In genomic region chr2:44926683-44927481, GRCm38 (mm10) we compare ENCODE assay signal across 8 mouse cellular contexts. TPM values are rescaled to one million over a fixed set of nuclear protein-coding genes. Genes with fewer than 3 reads are reported as not detected.
DNase-seq lines count a peak whose midpoint lies in the region; ATAC-seq lines count a peak whose summit lies in the region.

No protein-coding gene starts in this region.

- H3K27ac ChIP-seq in heart, embryonic 14.5 days (replicated peaks in 1 of 2; ENCODE audit: control insufficient read depth in 1 of 2, insufficient read depth in 1 of 2, low read depth in 2 of 2, low read length in 2 of 2) = peak overlapping the region; percentile 91 to 92
- H3K27ac ChIP-seq in liver, embryonic 12.5 days = peak overlapping the region; percentile 94

- H3K4me1 ChIP-seq in heart, embryonic 14.5 days (ENCODE audit: control insufficient read depth in 2 of 2, insufficient read depth in 2 of 2, low read length in 2 of 2) = peaks cover 0 to 9% of the 10 kb centered on the region in 2 experiments; a peak in 1 of 4 replicates
- H3K4me1 ChIP-seq in liver, embryonic 12.5 days = peaks cover 25% of the 10 kb centered on the region

- H3K27me3 ChIP-seq in heart, embryonic 14.5 days (ENCODE audit: control insufficient read depth, insufficient read depth, low read length) = no peaks in the 10 kb centered on the region
- no peaks in the 10 kb centered on the region for H3K27me3 ChIP-seq in liver, embryonic 12.5 days (replicated peaks)
- no peaks in the 10 kb centered on the region for H3K27me3 ChIP-seq in splenic B cell, adult 2 months (ENCODE audit: control insufficient read depth, insufficient read depth, low read length, poor library complexity, severe bottlenecking)

- DNase-seq in c-Kit-negative CD71-positive TER-119-positive erythroid progenitor cells, embryonic 14.5 days (ENCODE audit: low read depth, low spot score) = peak; percentile 84
- peak; percentile 82 for DNase-seq in fibroblast of lung, adult 2 months (ENCODE audit: low read depth)
- DNase-seq in kidney, postnatal 10 days = peak; percentile 94
- DNase-seq in naive thymus-derived CD4-positive, alpha-beta T cell, adult 2 months (ENCODE audit: low read depth) = peak; percentile 95
- peak; percentile 94 for DNase-seq in splenic B cell, adult 2 months (ENCODE audit: low read depth, low spot score)

- peak overlapping the region; percentile 79 to 92 for H3K4me3 ChIP-seq in heart, embryonic 14.5 days (ENCODE audit: control insufficient read depth in 1 of 2, insufficient read depth in 1 of 2, low read depth in 1 of 2, low read length in 2 of 2)
- peak overlapping the region; percentile 82 for H3K4me3 ChIP-seq in liver, embryonic 12.5 days

- 1% methylated on average over 59 of the region's 95 CpGs for WGBS in heart, embryonic 14.5 days
- WGBS in liver, embryonic 12.5 days (ENCODE audit: insufficient replicate concordance) = under 1% methylated on average over 48 of the region's 95 CpGs

- peak; percentile 65 for ATAC-seq in CD4-positive, CD25-positive, alpha-beta regulatory T cell, adult 4 months
- peak; percentile 97 for ATAC-seq in heart, embryonic 14.5 days (ENCODE audit: insufficient number of reproducible peaks, insufficient read depth, low FRiP score, low read depth)
- peak; percentile 92 for ATAC-seq in liver, embryonic 12.5 days

- peak overlapping the region; percentile 81 for H3K9ac ChIP-seq in heart, embryonic 14.5 days (ENCODE audit: low read length)
- peak overlapping the region; percentile 85 for H3K9ac ChIP-seq in liver, embryonic 12.5 days

- no peaks in the 10 kb centered on the region for H3K36me3 ChIP-seq in heart, embryonic 14.5 days (ENCODE audit: control insufficient read depth, insufficient read depth, low read length)
- no peaks in the 10 kb centered on the region for H3K36me3 ChIP-seq in liver, embryonic 12.5 days
- no peaks in the 10 kb centered on the region for H3K36me3 ChIP-seq in splenic B cell, adult 2 months (ENCODE audit: control insufficient read depth, insufficient read depth, low read length, poor library complexity, severe bottlenecking)

- H3K9me3 ChIP-seq in heart, embryonic 14.5 days (ENCODE audit: control insufficient read depth, low read length) = no peaks in the 10 kb centered on the region
- no peaks in the 10 kb centered on the region for H3K9me3 ChIP-seq in liver, embryonic 12.5 days (replicated peaks)

- peak overlapping the region; percentile 81 for H3K4me2 ChIP-seq in heart, embryonic 14.5 days (ENCODE audit: low read length)
- H3K4me2 ChIP-seq in liver, embryonic 12.5 days = peak overlapping the region; percentile 82

RNA-seq across cellular contexts. Expression of gene Gtdc1, which starts 0.6 kb away (rescaled TPM):
- 10 to 100 TPM; 18.1 to 21.4 TPM for polyA plus RNA-seq in CD4-positive, CD25-positive, alpha-beta regulatory T cell, adult 4 months (2017; shearing (Covaris generic))
- 11.4 and 13.0 TPM in 2 replicates for polyA plus RNA-seq in heart, embryonic 14.5 days (2014; fragmentation: Nextera tagmentation; extraction: Ambion mirVana)
- polyA plus RNA-seq in liver, embryonic 12.5 days (2016; fragmentation: Nextera tagmentation; extraction: Ambion mirVana) = 5.6 and 6.3 TPM in 2 replicates

Comparison
In these comparisons a context has a peak if more than half of its experiments do, and no peak if none do; other contexts are left out.
1. Peak in every context shown above with its lines: DNase-seq, ATAC-seq, H3K4me3 ChIP-seq and H3K27ac ChIP-seq.